Mouse (Mus musculus) forebrain, embryonic 16.5 days (tissue): ENCODE measurements around the gene Ski. TPM values are rescaled to one million over a fixed set of nuclear protein-coding genes. Genes with fewer than 3 reads are reported as not detected.

Experiments used
- ATAC-seq: fragments of 200-750 bp; cut with Nextera tagmentation; 2 replicates; pipeline ENCODE4 v1.8.0; 2017; ENCODE audit warnings: mild to moderate bottlenecking, moderate library complexity
- H3K27ac ChIP-seq: fragments of 300-500 bp; sonication (generic); 2 replicates; pipeline ENCODE4 v1.5.1; 2014; ENCODE audit warnings: low read length, control low read depth
- H3K27me3 ChIP-seq: fragments of 300-500 bp; sonication (generic); replicated peaks from 2 replicates; pipeline ENCODE4 v1.6.1; 2014; ENCODE audit warnings: low read length; ENCODE audit not compliant: control insufficient read depth, insufficient read depth
- H3K36me3 ChIP-seq: fragments of 300-500 bp; sonication (generic); 2 replicates; pipeline ENCODE4 v1.6.1; 2014; ENCODE audit not compliant: control insufficient read depth, insufficient read depth
- H3K4me1 ChIP-seq: fragments of 300-500 bp; sonication (generic); replicated peaks from 2 replicates; pipeline ENCODE4 v1.6.1; 2014; ENCODE audit warnings: low read length; ENCODE audit not compliant: control insufficient read depth, insufficient read depth
- H3K4me2 ChIP-seq: fragments of 300-500 bp; sonication (generic); 2 replicates; pipeline ENCODE4 v1.6.1; 2014; ENCODE audit warnings: mild to moderate bottlenecking, low read length, control low read depth
- H3K4me3 ChIP-seq: fragments of 300-500 bp; sonication (generic); replicated peaks from 2 replicates; pipeline ENCODE4 v1.5.1; 2014; ENCODE audit warnings: mild to moderate bottlenecking, low read length, control low read depth
- H3K9ac ChIP-seq: fragments of 300-500 bp; sonication (generic); replicated peaks from 2 replicates; pipeline ENCODE4 v1.6.1; 2014; ENCODE audit warnings: low read depth, low read length, control low read depth
- H3K9me3 ChIP-seq: fragments of 300-500 bp; sonication (generic); 2 replicates; pipeline ENCODE4 v1.6.1; 2016; ENCODE audit warnings: low read length; ENCODE audit not compliant: control insufficient read depth
- WGBS: fragments of 180-500 bp; shearing (Covaris S2); extraction: QIAGEN DNeasy Blood & Tissue Kit; methylation state at CpG from one replicate; pipeline ENCODE4 v1.1.7; 2014; 5-methylcytosine and 5-hydroxymethylcytosine counted together
- polyA plus RNA-seq: library from polyadenylated mRNA; unstranded; fragments of >200 nt; fragmentation: Nextera tagmentation; extraction: Ambion mirVana; gene quantifications from 2 replicates; pipeline ENCODE4 v1.2.1, GENCODE M21; 2015

Gene Ski
- polyA plus RNA-seq, 1 experiment from 2014 or later, result 15.8 TPM

DNA sequence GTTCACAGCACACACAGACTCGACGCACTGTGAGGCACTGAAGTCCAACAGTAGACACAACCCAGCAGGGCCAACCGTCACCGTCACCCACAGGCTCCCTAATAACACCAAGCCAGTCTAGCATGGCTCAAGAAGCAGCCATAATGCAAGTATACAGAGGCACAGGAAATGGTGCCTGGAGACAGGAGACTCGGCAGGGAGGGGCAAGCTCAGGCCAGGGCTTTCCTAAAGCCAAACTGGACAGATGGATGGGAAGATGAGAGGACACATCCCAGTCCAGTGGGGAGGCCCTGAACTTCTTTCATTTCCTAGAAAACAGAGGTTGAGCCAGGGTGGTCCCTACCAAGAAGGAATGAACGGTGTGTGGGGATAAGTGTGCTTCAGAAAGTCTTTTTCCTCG is 13.8 kb downstream of the Ski start:
- Histone ChIP-seq H3K36me3 (no peaks in the 10 kb centered on the region), H3K9ac (no peak overlapping the region), H3K27me3 (no peaks in the 10 kb centered on the region), H3K4me2 (no peak overlapping the region), H3K9me3 (no peaks in the 10 kb centered on the region), H3K27ac (no peak overlapping the region), H3K4me1 (peaks cover 22% of the 10 kb centered on the region), H3K4me3 (no peak overlapping the region)
- ATAC-seq, result no peak
- WGBS, result 66% methylated on average over 7 of the region's 7 CpGs

DNA sequence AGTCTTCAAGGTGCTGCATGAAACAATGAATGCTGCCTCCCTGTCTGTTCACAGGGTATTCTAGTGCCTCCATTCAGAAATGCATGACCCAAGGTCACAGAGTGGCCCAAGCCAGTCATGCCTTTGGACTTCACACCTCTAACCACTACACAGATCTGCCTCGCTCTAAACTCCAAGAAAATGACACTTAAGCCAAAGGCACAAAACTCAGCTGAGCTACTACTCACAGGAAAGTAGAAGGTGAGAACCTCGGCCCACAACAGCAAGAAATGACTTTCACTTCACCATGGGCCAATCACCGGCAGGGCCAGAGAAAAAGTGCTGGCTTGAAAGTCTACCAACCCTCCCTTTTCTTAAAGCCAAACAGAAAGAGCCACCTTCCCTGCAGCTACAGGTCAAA is 14.6 kb downstream of the Ski start:
- Histone ChIP-seq H3K9ac (no peak overlapping the region), H3K36me3 (no peaks in the 10 kb centered on the region), H3K27me3 (no peaks in the 10 kb centered on the region), H3K4me2 (no peak overlapping the region), H3K27ac (no peak overlapping the region), H3K4me3 (no peak overlapping the region), H3K4me1 (peaks cover 14% of the 10 kb centered on the region), H3K9me3 (no peaks in the 10 kb centered on the region)
- WGBS, result 63% methylated on average over 3 of the region's 3 CpGs
- ATAC-seq, result no peak

DNA sequence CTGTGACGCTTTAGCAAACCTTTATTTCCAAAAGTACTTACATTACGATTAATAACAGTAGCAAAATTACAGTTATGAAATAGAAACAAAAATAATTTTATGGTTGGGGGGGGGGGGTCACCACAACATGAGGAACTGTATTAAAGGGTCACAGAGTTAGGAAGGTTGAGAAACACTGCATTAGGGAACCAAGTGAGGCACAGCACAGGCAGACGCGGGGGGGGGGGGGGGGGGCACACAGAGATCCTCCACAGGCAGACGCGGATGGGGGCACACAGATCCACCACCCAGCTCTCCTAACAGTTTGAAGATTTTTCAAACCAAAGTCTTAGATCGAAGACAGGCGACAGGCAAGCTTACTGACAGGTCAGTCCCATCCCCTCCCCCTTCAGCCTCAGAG is 15.9 kb downstream of the Ski start:
- no peaks in the 10 kb centered on the region for H3K9me3 ChIP-seq
- ATAC-seq, result no peak
- 90% methylated on average over 6 of the region's 8 CpGs for WGBS

GRCm38 (mm10) chr4:155205919-155206318 is 16.5 kb downstream of the Ski start:
- H3K4me2 ChIP-seq, result no peak overlapping the region
- no peak overlapping the region for H3K4me3 ChIP-seq
- WGBS, result 73% methylated on average over 6 of the region's 6 CpGs
- no peaks in the 10 kb centered on the region for H3K36me3 ChIP-seq
- no peak overlapping the region for H3K9ac ChIP-seq
- H3K9me3 ChIP-seq, result no peaks in the 10 kb centered on the region
- H3K27me3 ChIP-seq, result no peaks in the 10 kb centered on the region
- ATAC-seq, result no peak
- H3K4me1 ChIP-seq, result peaks cover 6% of the 10 kb centered on the region; the same call in 1 of the 2 replicates
- H3K27ac ChIP-seq, result no peak overlapping the region

More for the DNA sequence above, 15.9 kb downstream of the Ski start:
- Histone ChIP-seq H3K4me2 (no peak overlapping the region), H3K4me1 (peaks cover 6% of the 10 kb centered on the region; the same call in 1 of the 2 replicates), H3K9ac (no peak overlapping the region), H3K27ac (no peak overlapping the region), H3K36me3 (no peaks in the 10 kb centered on the region), H3K4me3 (no peak overlapping the region), H3K27me3 (no peaks in the 10 kb centered on the region)

GRCm38 (mm10) chr4:155201764-155202163 is 20.6 kb downstream of the Ski start:
- H3K9ac ChIP-seq, result no peak overlapping the region
- no peak for ATAC-seq
- H3K9me3 ChIP-seq, result no peaks in the 10 kb centered on the region
- 93% methylated on average over 7 of the region's 7 CpGs for WGBS
- no peak overlapping the region for H3K4me2 ChIP-seq
- no peak overlapping the region for H3K27ac ChIP-seq
- peaks cover 24% of the 10 kb centered on the region for H3K4me1 ChIP-seq
- H3K36me3 ChIP-seq, result no peaks in the 10 kb centered on the region
- no peaks in the 10 kb centered on the region for H3K27me3 ChIP-seq
- no peak overlapping the region for H3K4me3 ChIP-seq

- Histone ChIP-seq H3K9me3 (no peaks in the 10 kb centered on the region), H3K4me2 (no peak overlapping the region), H3K27ac (no peak overlapping the region), H3K4me3 (no peak overlapping the region), H3K36me3 (no peaks in the 10 kb centered on the region), H3K4me1 (peaks cover 27% of the 10 kb centered on the region), H3K9ac (no peak overlapping the region), H3K27me3 (no peaks in the 10 kb centered on the region)
- ATAC-seq, result no peak
- 87% methylated on average over 3 of the region's 3 CpGs for WGBS
Observed at GRCm38 (mm10) chr4:155200861-155201390, 21.5 kb downstream of the Ski start.

- Histone ChIP-seq H3K4me1 (peaks cover 32% of the 10 kb centered on the region), H3K9ac (no peak overlapping the region), H3K36me3 (no peaks in the 10 kb centered on the region), H3K27ac (no peak overlapping the region), H3K27me3 (no peaks in the 10 kb centered on the region), H3K4me2 (no peak overlapping the region), H3K4me3 (no peak overlapping the region), H3K9me3 (no peaks in the 10 kb centered on the region)
- no peak for ATAC-seq
- 39% methylated on average over 6 of the region's 6 CpGs for WGBS
Observed at GRCm38 (mm10) chr4:155197726-155198125, 24.7 kb downstream of the Ski start.

DNA sequence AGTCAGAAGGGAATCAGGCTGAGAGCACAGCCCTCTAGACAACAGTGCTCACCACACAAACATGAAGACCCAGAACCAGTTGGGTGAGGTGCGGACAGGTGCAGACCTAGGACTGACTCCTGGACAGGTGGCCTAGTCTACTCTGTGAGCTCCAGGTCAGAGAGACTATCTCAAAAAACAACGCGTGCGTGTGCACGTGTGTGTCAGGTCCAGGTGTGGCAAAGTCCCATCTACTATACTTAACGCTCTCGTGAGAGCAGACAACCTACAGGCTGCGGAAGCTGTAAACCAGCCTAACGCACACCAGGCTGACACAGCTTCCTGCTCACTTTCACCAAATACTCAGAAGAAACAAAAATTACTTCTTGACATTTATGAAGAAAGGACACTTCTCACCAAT is 27.2 kb downstream of the Ski start:
- WGBS, result 94% methylated on average over 9 of the region's 9 CpGs

GRCm38 (mm10) chr4:155190275-155190674 is 32.1 kb downstream of the Ski start:
- peaks cover 33% of the 10 kb centered on the region for H3K4me1 ChIP-seq
- no peak overlapping the region for H3K9ac ChIP-seq

More for the DNA sequence above, 27.2 kb downstream of the Ski start:
- Histone ChIP-seq H3K4me2 (no peak overlapping the region), H3K4me3 (no peak overlapping the region), H3K27ac (no peak overlapping the region), H3K27me3 (no peaks in the 10 kb centered on the region), H3K9me3 (no peaks in the 10 kb centered on the region), H3K9ac (no peak overlapping the region), H3K4me1 (peaks cover 35% of the 10 kb centered on the region), H3K36me3 (no peaks in the 10 kb centered on the region)
- ATAC-seq, result no peak

GRCm38 (mm10) chr4:155189711-155190139 is 32.7 kb downstream of the Ski start:
- Histone ChIP-seq H3K4me1 (peaks cover 33% of the 10 kb centered on the region), H3K27ac (no peak overlapping the region), H3K36me3 (no peaks in the 10 kb centered on the region), H3K4me3 (no peak overlapping the region), H3K4me2 (no peak overlapping the region), H3K27me3 (no peaks in the 10 kb centered on the region), H3K9me3 (no peaks in the 10 kb centered on the region), H3K9ac (no peak overlapping the region)
- WGBS, result 17% methylated on average over 4 of the region's 4 CpGs
- no peak; the same call in 1 of the 2 replicates for ATAC-seq

More at GRCm38 (mm10) chr4:155190275-155190674, 32.1 kb downstream of the Ski start:
- Histone ChIP-seq H3K4me2 (no peak overlapping the region), H3K27me3 (no peaks in the 10 kb centered on the region), H3K27ac (no peak overlapping the region), H3K9me3 (no peaks in the 10 kb centered on the region), H3K4me3 (no peak overlapping the region), H3K36me3 (no peaks in the 10 kb centered on the region)
- ATAC-seq, result no peak
- 38% methylated on average over 7 of the region's 7 CpGs for WGBS
